Mouse (Mus musculus) MEL (cell line): Measurements from ENCODE around the gene Rassf10.

Source experiments
- CTCF ChIP-seq, 3 experiments: IDR thresholded peaks in 2 of 3; conservative IDR thresholded peaks in 1 of 3; 2 replicates each; pipeline ENCODE4 v1.5.1; 2011 to 2012; ENCODE audit warnings: low read length in 3 of 3, low read depth in 2 of 3, mild to moderate bottlenecking in 2 of 3, improper control_type of control experiment in 1 of 3, inconsistent platforms in 1 of 3, mixed read lengths in 1 of 3, moderate library complexity in 1 of 3; ENCODE audit not compliant: control insufficient read depth in 1 of 3, insufficient read depth in 1 of 3, poor library complexity in 1 of 3, severe bottlenecking in 1 of 3
- E2F4 ChIP-seq: IDR thresholded peaks from 2 replicates; pipeline ENCODE4 v1.6.1; 2011; ENCODE audit warnings: low read depth, low read length, improper control_type of control experiment, borderline replicate concordance
- POLR2A ChIP-seq, 2 experiments: IDR thresholded peaks; 2 replicates each; pipeline ENCODE4 v1.6.1; 2011 to 2012; ENCODE audit warnings: low read length in 2 of 2, mild to moderate bottlenecking in 2 of 2, control low read depth in 1 of 2, improper control_type of control experiment in 1 of 2, low read depth in 1 of 2, moderate library complexity in 1 of 2; ENCODE audit not compliant: control insufficient read depth in 1 of 2, insufficient read depth in 1 of 2, poor library complexity in 1 of 2

DNA sequence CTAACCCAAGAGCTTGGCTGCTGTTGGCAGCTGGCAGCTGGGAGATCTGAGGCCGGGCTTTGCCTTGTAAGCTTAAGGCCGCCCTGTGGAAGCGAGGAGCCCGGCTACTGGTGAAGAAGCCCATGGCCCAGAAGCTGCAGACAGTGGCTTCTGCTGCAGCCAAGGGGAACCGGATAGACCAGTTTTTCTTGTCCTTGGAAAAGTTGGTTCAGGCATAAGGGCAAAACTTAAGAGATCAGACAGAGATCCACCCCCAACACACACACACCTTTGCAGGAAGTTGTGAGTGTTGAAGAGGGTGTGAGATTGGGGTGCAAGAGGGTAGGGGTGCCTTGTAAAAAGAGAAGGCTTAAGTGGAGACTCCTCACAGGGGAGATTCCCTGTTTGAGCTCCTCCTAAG lies 39.2 kb downstream of the Rassf10 start:
- TF ChIP-seq POLR2A (IDR thresholded peaks at IDR 0.05; ENCODE audit: control insufficient read depth in 1 of 2, insufficient read depth in 1 of 2, low read depth in 1 of 2, low read length in 2 of 2, poor library complexity in 1 of 2) (no peak), CTCF (IDR thresholded peaks at IDR 0.05 in 2 of 3, conservative IDR thresholded peaks at IDR 0.05 in 1 of 3; ENCODE audit: control insufficient read depth in 1 of 3, insufficient read depth in 1 of 3, low read depth in 2 of 3, low read length in 3 of 3, poor library complexity in 1 of 3, severe bottlenecking in 1 of 3) (no peak), E2F4 (no peak)
